Mouse (Mus musculus): ENCODE measurements around the gene Efna5.

DNA sequence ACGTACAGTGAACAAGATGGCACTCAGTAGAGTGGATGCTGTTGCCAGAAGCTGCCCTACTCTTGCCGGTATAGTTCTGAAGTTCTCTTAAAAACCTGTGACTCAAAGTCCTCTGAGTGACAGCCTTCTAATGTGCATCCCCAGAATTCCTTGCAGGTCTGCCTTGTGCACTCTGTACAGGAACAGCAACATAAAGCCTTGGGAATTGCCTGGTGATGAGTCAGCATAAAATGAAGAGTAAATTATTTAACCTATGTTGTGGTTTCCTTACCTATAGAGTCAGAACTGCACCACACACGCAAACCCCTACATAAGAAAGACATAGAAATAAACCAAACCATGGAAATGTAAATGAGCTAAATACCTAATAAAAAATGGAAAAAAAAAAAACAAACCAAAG lies 159.5 kb downstream of the Efna5 start:
- TF ChIP-seq POLR2A (IDR thresholded peaks at IDR 0.05; ENCODE audit: low read depth, low read length) = no peak
- no peak for TF ChIP-seq CTCF (IDR thresholded peaks at IDR 0.05; ENCODE audit: borderline replicate concordance, insufficient read depth, low read length)
